Mouse (Mus musculus): ENCODE data around the gene Tenm1. TPM values are rescaled to one million over a fixed set of nuclear protein-coding genes. Genes with fewer than 3 reads are reported as not detected.

The Tenm1 gene
- total and polyA plus RNA-seq, 2 experiments from 2014 or later: not detected

GRCm38 (mm10) chrX:42489446-42489845, 939.5 kb downstream of the Tenm1 start, which contains the start of gene Tex13c2:
Gene Tex13c2 (plus strand): TSS chrX:42489691.
- Histone ChIP-seq H3K4me3 (ENCODE audit: low read depth, low read length) (no peak within 1 kb of the TSS), H3K9me3 (replicated peaks; ENCODE audit: control insufficient read depth, low read length) (no peaks in the 10 kb centered on the region), H3K36me3 (replicated peaks; ENCODE audit: control insufficient read depth, insufficient read depth, low read length) (no peaks in the 10 kb centered on the region), H3K4me1 (ENCODE audit: control insufficient read depth, insufficient read depth) (no peaks in the 10 kb centered on the region), H3K9ac (replicated peaks; ENCODE audit: low read depth, low read length) (no peak within 1 kb of the TSS), H3K27me3 (ENCODE audit: control insufficient read depth, insufficient read depth, low read length) (no peaks in the 10 kb centered on the region), H3K27ac (ENCODE audit: low read depth) (no peak within 1 kb of the TSS), H3K4me2 (ENCODE audit: low read depth, low read length) (no peak within 1 kb of the TSS)
- TF ChIP-seq CTCF (IDR thresholded peaks at IDR 0.05; ENCODE audit: low read depth): no peak
- no peak for TF ChIP-seq EP300 (IDR thresholded peaks at IDR 0.05; ENCODE audit: low read depth)
- ATAC-seq (ENCODE audit: insufficient read depth, low read depth): no peak
- WGBS: 89% methylated on average over 16 of the region's 16 CpGs
- no peak for DNase-seq (ENCODE audit: low spot score)

Other genes with a start within 250 kb of the Tenm1 start
- not detected in 2 replicates for gene Tex13c1, start 162.0 kb upstream of the Tenm1 start, total RNA-seq (2014; rRNA removed; ENCODE audit: low replicate concordance)
- gene Tex13c1, start 162.0 kb upstream of the Tenm1 start, polyA plus RNA-seq (2015; fragmentation: Nextera tagmentation; extraction: Ambion mirVana): not detected in 2 replicates

All from heart, postnatal 0 days (tissue).